Mouse (Mus musculus) neural tube, embryonic 13.5 days (tissue): ENCODE results near the gene Fis1. TPM values are rescaled to one million over a fixed set of nuclear protein-coding genes. Genes with fewer than 3 reads are reported as not detected.
A peak's percentile ranks its signal among the peaks of the same experiment; 100 is the strongest.

Experiments
- ATAC-seq: fragments of 200-750 bp; cut with Nextera tagmentation; 2 replicates; pipeline ENCODE4 v1.8.0; 2017; ENCODE audit warnings: low read depth, mild to moderate bottlenecking, moderate TSS enrichment, moderate library complexity
- H3K27ac ChIP-seq: fragments of 300-500 bp; sonication (generic); replicated peaks from 2 replicates; pipeline ENCODE4 v1.5.1; 2015; ENCODE audit warnings: moderate library complexity, mild to moderate bottlenecking, inconsistent platforms
- H3K27me3 ChIP-seq: fragments of 300-500 bp; sonication (generic); 2 replicates; pipeline ENCODE4 v1.6.1; 2015; ENCODE audit warnings: mild to moderate bottlenecking, inconsistent platforms
- H3K36me3 ChIP-seq: fragments of 300-500 bp; sonication (generic); 2 replicates; pipeline ENCODE4 v1.6.1; 2015; ENCODE audit warnings: mild to moderate bottlenecking, inconsistent platforms
- H3K4me1 ChIP-seq: fragments of 300-500 bp; sonication (generic); replicated peaks from 2 replicates; pipeline ENCODE4 v1.6.1; 2015; ENCODE audit warnings: inconsistent platforms
- H3K4me2 ChIP-seq: fragments of 300-500 bp; sonication (generic); 2 replicates; pipeline ENCODE4 v1.6.1; 2015; ENCODE audit warnings: inconsistent platforms, mild to moderate bottlenecking, moderate library complexity
- H3K4me3 ChIP-seq: fragments of 300-500 bp; sonication (generic); 2 replicates; pipeline ENCODE4 v1.5.1; 2015; ENCODE audit warnings: mild to moderate bottlenecking, inconsistent platforms
- H3K9ac ChIP-seq: fragments of 300-500 bp; sonication (generic); 2 replicates; pipeline ENCODE4 v1.6.1; 2015; ENCODE audit warnings: moderate library complexity, mild to moderate bottlenecking, inconsistent platforms
- H3K9me3 ChIP-seq: fragments of 300-500 bp; sonication (generic); 2 replicates; pipeline ENCODE4 v1.6.1; 2016; ENCODE audit warnings: inconsistent platforms
- WGBS: fragments of 180-500 bp; shearing (Covaris S2); methylation state at CpG from one replicate; pipeline ENCODE4 v1.1.7; 2015; 5-methylcytosine and 5-hydroxymethylcytosine counted together
- polyA plus RNA-seq: library from polyadenylated mRNA; unstranded; fragments of >200 nt; fragmentation: Nextera tagmentation; extraction: Ambion mirVana; gene quantifications from 2 replicates; pipeline ENCODE4 v1.2.1, GENCODE M21; 2015

Gene Fis1
- 327 and 376 TPM in 2 replicates for polyA plus RNA-seq

GRCm38 (mm10) chr5:136953015-136953414, at the start of gene Fis1:
TSS of gene Fis1 (plus strand) at chr5:136953275.
- no peaks in the 10 kb centered on the region for H3K9me3 ChIP-seq
- peak within 1 kb of the TSS; percentile 65 for H3K4me3 ChIP-seq
- H3K36me3 ChIP-seq, result peaks cover 10% of the 10 kb centered on the region; the same call in 1 of the 2 replicates
- no peaks in the 10 kb centered on the region for H3K27me3 ChIP-seq
- peaks cover 24% of the 10 kb centered on the region for H3K4me1 ChIP-seq
- peak; percentile 95 for ATAC-seq
- peak within 1 kb of the TSS; percentile 74 for H3K4me2 ChIP-seq
- 0% methylated on average over 23 of the region's 23 CpGs for WGBS
- peak within 1 kb of the TSS; percentile 83 for H3K9ac ChIP-seq
- peak within 1 kb of the TSS; percentile 74 for H3K27ac ChIP-seq

GRCm38 (mm10) chr5:136904621-136905020, 48.5 kb upstream of the Fis1 start:
- Histone ChIP-seq H3K4me3 (no peak overlapping the region), H3K36me3 (no peaks in the 10 kb centered on the region), H3K27me3 (no peaks in the 10 kb centered on the region), H3K27ac (no peak overlapping the region), H3K4me2 (no peak overlapping the region), H3K9me3 (no peaks in the 10 kb centered on the region), H3K4me1 (peaks cover 16% of the 10 kb centered on the region), H3K9ac (no peak overlapping the region)
- no peak for ATAC-seq
- 58% methylated on average over 3 of the region's 3 CpGs for whole genome bisulfite sequencing

GRCm38 (mm10) chr5:136905630-136906029, 47.4 kb upstream of the Fis1 start:
- ATAC-seq, result no peak
- Histone ChIP-seq H3K4me2 (no peak overlapping the region), H3K9me3 (no peaks in the 10 kb centered on the region), H3K4me3 (no peak overlapping the region), H3K36me3 (0 out of 2 replicates have a peak, but pooled peaks cover under 1% of the 10 kb centered on the region), H3K4me1 (peaks cover 16% of the 10 kb centered on the region), H3K27ac (no peak overlapping the region), H3K9ac (no peak overlapping the region), H3K27me3 (no peaks in the 10 kb centered on the region)
- 54% methylated on average over 7 of the region's 7 CpGs for whole genome bisulfite sequencing

- Histone ChIP-seq H3K27ac (peak overlapping the region; percentile 61; the same call in 1 of the 2 replicates), H3K9ac (peak overlapping the region; percentile 81), H3K36me3 (peaks cover 20% of the 10 kb centered on the region), H3K9me3 (no peaks in the 10 kb centered on the region), H3K4me1 (peaks cover 16% of the 10 kb centered on the region), H3K4me2 (peak overlapping the region; percentile 74), H3K27me3 (no peaks in the 10 kb centered on the region), H3K4me3 (peak overlapping the region; percentile 78)
- peak; percentile 52 for ATAC-seq
- WGBS, result 38% methylated on average over 9 of the region's 9 CpGs
Measured at GRCm38 (mm10) chr5:136907587-136907986, 45.5 kb upstream of the Fis1 start.

- Histone ChIP-seq H3K27me3 (no peaks in the 10 kb centered on the region), H3K4me3 (peak within 1 kb of the TSS; percentile 78), H3K4me2 (peak within 1 kb of the TSS; percentile 74), H3K27ac (peak within 1 kb of the TSS; percentile 61; the same call in 1 of the 2 replicates), H3K4me1 (peaks cover 16% of the 10 kb centered on the region), H3K9ac (peak within 1 kb of the TSS; percentile 81), H3K9me3 (no peaks in the 10 kb centered on the region), H3K36me3 (peaks cover 27% of the 10 kb centered on the region)
- ATAC-seq, result peak; percentile 95
- whole genome bisulfite sequencing, result 10% methylated on average over 32 of the region's 32 CpGs
Measured at GRCm38 (mm10) chr5:136907991-136908857, 44.9 kb upstream of the Fis1 start, which contains the start of gene Ift22. TSS of gene Ift22 (plus strand) at chr5:136908150.

GRCm38 (mm10) chr5:136914183-136914582, 38.9 kb upstream of the Fis1 start:
- H3K4me1 ChIP-seq, result peaks cover 2% of the 10 kb centered on the region
- no peaks in the 10 kb centered on the region for H3K9me3 ChIP-seq
- no peak overlapping the region for H3K4me2 ChIP-seq
- 80% methylated on average over 3 of the region's 3 CpGs for WGBS
- H3K27ac ChIP-seq, result no peak overlapping the region
- H3K9ac ChIP-seq, result no peak overlapping the region
- H3K4me3 ChIP-seq, result no peak overlapping the region
- no peaks in the 10 kb centered on the region for H3K27me3 ChIP-seq
- H3K36me3 ChIP-seq, result peaks cover 34% of the 10 kb centered on the region
- no peak for ATAC-seq

GRCm38 (mm10) chr5:136917613-136918242, 35.3 kb upstream of the Fis1 start:
- H3K27me3 ChIP-seq, result no peaks in the 10 kb centered on the region
- H3K27ac ChIP-seq, result no peak overlapping the region
- H3K9me3 ChIP-seq, result no peaks in the 10 kb centered on the region
- H3K4me3 ChIP-seq, result no peak overlapping the region
- peaks cover 12% of the 10 kb centered on the region for H3K36me3 ChIP-seq
- H3K4me2 ChIP-seq, result no peak overlapping the region
- peaks cover 7% of the 10 kb centered on the region for H3K4me1 ChIP-seq
- 95% methylated on average over 8 of the region's 8 CpGs for WGBS
- ATAC-seq, result no peak
- H3K9ac ChIP-seq, result no peak overlapping the region

- peak overlapping the region; percentile 68; the same call in 1 of the 2 replicates for H3K27ac ChIP-seq
- peak overlapping the region; percentile 62 for H3K4me3 ChIP-seq
- H3K36me3 ChIP-seq, result peaks cover under 1% of the 10 kb centered on the region; the same call in 1 of the 2 replicates
- WGBS, result 3% methylated on average over 38 of the region's 38 CpGs
- peak overlapping the region; percentile 78 for H3K9ac ChIP-seq
- peak; percentile 92 for ATAC-seq
- H3K27me3 ChIP-seq, result no peaks in the 10 kb centered on the region
- peak overlapping the region; percentile 77 for H3K4me2 ChIP-seq
- H3K9me3 ChIP-seq, result no peaks in the 10 kb centered on the region
- H3K4me1 ChIP-seq, result peaks cover 7% of the 10 kb centered on the region
Measured at GRCm38 (mm10) chr5:136918655-136919472, 34.2 kb upstream of the Fis1 start.

GRCm38 (mm10) chr5:136919546-136920301, 33.4 kb upstream of the Fis1 start:
- Histone ChIP-seq H3K4me2 (peak overlapping the region; percentile 77), H3K27me3 (no peaks in the 10 kb centered on the region), H3K9me3 (no peaks in the 10 kb centered on the region), H3K27ac (no peak overlapping the region), H3K36me3 (no peaks in the 10 kb centered on the region), H3K4me3 (peak overlapping the region; percentile 62), H3K9ac (peak overlapping the region; percentile 78), H3K4me1 (peaks cover 7% of the 10 kb centered on the region)
- peak; percentile 22; the same call in 1 of the 2 replicates for ATAC-seq
- 25% methylated on average over 18 of the region's 18 CpGs for WGBS

GRCm38 (mm10) chr5:136922830-136923229, 30.2 kb upstream of the Fis1 start:
- no peak for ATAC-seq
- H3K36me3 ChIP-seq, result no peaks in the 10 kb centered on the region
- 83% methylated on average over 9 of the region's 9 CpGs for WGBS
- H3K4me3 ChIP-seq, result no peak overlapping the region
- no peak overlapping the region for H3K9ac ChIP-seq
- H3K9me3 ChIP-seq, result no peaks in the 10 kb centered on the region
- H3K27me3 ChIP-seq, result no peaks in the 10 kb centered on the region
- peaks cover 7% of the 10 kb centered on the region for H3K4me1 ChIP-seq
- no peak overlapping the region for H3K27ac ChIP-seq
- H3K4me2 ChIP-seq, result no peak overlapping the region
